Mouse (Mus musculus) midbrain, embryonic 10.5 days (tissue): ENCODE measurements around the gene Plekha5. TPM values are rescaled to one million over a fixed set of nuclear protein-coding genes. Genes with fewer than 3 reads are reported as not detected.
"Not testable (repeated sequence)": the region's sequence is repeated elsewhere in the genome, so short reads cannot be mapped to it uniquely, and the experiment has no call there.

Source experiments
- DNase-seq: peaks from one replicate; pipeline ENCODE4 v3.0.0-alpha.2; 2017; ENCODE audit warnings: low spot score
- H3K27ac ChIP-seq: fragments of 300-500 bp; sonication (generic); replicated peaks from 2 replicates; pipeline ENCODE4 v1.5.1; 2016; ENCODE audit warnings: mild to moderate bottlenecking
- H3K27me3 ChIP-seq: fragments of 300-500 bp; sonication (generic); 2 replicates; pipeline ENCODE4 v1.6.1; 2016; ENCODE audit warnings: low read depth, mild to moderate bottlenecking; ENCODE audit not compliant: poor library complexity, severe bottlenecking
- H3K36me3 ChIP-seq: fragments of 300-500 bp; sonication (generic); 2 replicates; pipeline ENCODE4 v1.6.1; 2016; ENCODE audit warnings: mild to moderate bottlenecking, moderate library complexity
- H3K4me1 ChIP-seq: fragments of 300-500 bp; sonication (generic); 2 replicates; pipeline ENCODE4 v1.6.1; 2016
- H3K4me3 ChIP-seq: fragments of 300-500 bp; sonication (generic); 2 replicates; pipeline ENCODE4 v1.5.1; 2016; ENCODE audit warnings: mild to moderate bottlenecking, moderate library complexity
- H3K9me3 ChIP-seq: fragments of 300-500 bp; sonication (generic); replicated peaks from 2 replicates; pipeline ENCODE4 v1.6.1; 2016; ENCODE audit warnings: mild to moderate bottlenecking
- WGBS: fragments of 180-500 bp; shearing (Covaris S2); methylation state at CpG from one replicate; pipeline ENCODE4 v1.1.7; 2016; 5-methylcytosine and 5-hydroxymethylcytosine counted together
- polyA plus RNA-seq: library from polyadenylated mRNA; unstranded; fragments of >200 nt; fragmentation: Nextera tagmentation; extraction: Ambion mirVana; gene quantifications from 2 replicates; pipeline ENCODE4 v1.2.1, GENCODE M21; 2016

Gene Plekha5
- polyA plus RNA-seq, 1 experiment from 2014 or later: 45.9 TPM

GRCm38 (mm10) chr6:140519488-140520159, 95.8 kb downstream of the Plekha5 start:
- no peaks in the 10 kb centered on the region for H3K9me3 ChIP-seq
- no peaks in the 10 kb centered on the region for H3K27me3 ChIP-seq
- peak overlapping the region; percentile 63 for H3K27ac ChIP-seq
- DNase-seq: peak; percentile 32
- no peak overlapping the region for H3K4me3 ChIP-seq
- peaks cover 1% of the 10 kb centered on the region; the same call in 1 of the 2 replicates for H3K36me3 ChIP-seq
- peaks cover 46% of the 10 kb centered on the region for H3K4me1 ChIP-seq
- WGBS: 37% methylated on average over 10 of the region's 10 CpGs

GRCm38 (mm10) chr6:140520961-140521360, 97.1 kb downstream of the Plekha5 start:
- no peaks in the 10 kb centered on the region for H3K27me3 ChIP-seq
- no peak overlapping the region for H3K27ac ChIP-seq
- no peaks in the 10 kb centered on the region for H3K9me3 ChIP-seq
- 54% methylated on average over 6 of the region's 6 CpGs for WGBS
- no peak overlapping the region for H3K4me3 ChIP-seq
- DNase-seq: no peak
- peaks cover 43% of the 10 kb centered on the region for H3K4me1 ChIP-seq
- H3K36me3 ChIP-seq: peaks cover 11% of the 10 kb centered on the region

DNA sequence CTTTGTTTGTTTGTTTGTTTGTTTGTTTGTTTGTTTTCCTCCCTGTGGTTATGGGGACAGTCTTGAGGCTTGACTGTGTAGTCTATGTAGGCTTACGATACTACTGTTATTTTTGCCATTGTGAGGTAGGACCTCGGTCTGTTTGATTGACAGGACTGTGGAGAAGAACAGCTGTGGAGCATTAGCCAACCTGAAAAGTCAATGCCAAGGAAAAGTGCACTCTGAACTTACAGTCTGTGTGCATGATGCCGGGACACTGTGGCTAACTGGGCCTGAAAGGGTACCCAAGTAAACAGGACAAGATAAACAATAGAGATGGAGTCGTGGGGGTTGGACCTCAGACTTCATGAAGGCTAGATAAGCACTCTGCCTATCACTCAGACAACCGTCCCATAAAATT, 98.0 kb downstream of the Plekha5 start:
- no peak overlapping the region for H3K27ac ChIP-seq
- peaks cover 18% of the 10 kb centered on the region for H3K36me3 ChIP-seq
- no peaks in the 10 kb centered on the region for H3K27me3 ChIP-seq
- no peak for DNase-seq
- 76% methylated on average over 5 of the region's 5 CpGs for WGBS
- no peaks in the 10 kb centered on the region for H3K9me3 ChIP-seq
- peaks cover 35% of the 10 kb centered on the region for H3K4me1 ChIP-seq
- H3K4me3 ChIP-seq: no peak overlapping the region

DNA sequence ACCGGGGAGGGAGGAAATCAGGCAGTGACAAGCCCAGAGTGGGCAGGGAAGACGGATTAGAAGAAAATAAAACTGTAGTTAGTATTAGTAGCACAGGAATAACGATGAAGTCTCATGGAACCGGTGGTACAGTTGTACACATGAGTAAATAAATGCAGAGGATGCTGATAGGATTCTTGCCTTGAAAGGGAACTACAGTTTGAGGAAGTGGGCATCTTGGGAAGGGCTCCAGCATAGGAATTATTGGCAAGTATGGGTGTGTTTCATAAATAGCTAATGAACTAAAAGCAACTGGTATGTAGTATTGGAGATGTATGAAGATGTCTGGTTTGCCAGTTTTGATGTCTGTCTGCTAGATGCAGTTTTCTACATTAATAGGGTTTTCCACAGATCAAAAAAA, 99.7 kb downstream of the Plekha5 start:
- no peak overlapping the region for H3K4me3 ChIP-seq
- peaks cover 34% of the 10 kb centered on the region for H3K36me3 ChIP-seq
- no peak overlapping the region for H3K27ac ChIP-seq
- no peaks in the 10 kb centered on the region for H3K9me3 ChIP-seq
- H3K4me1 ChIP-seq: peaks cover 33% of the 10 kb centered on the region
- no peaks in the 10 kb centered on the region for H3K27me3 ChIP-seq
- DNase-seq: no peak
- WGBS: 89% methylated on average over 4 of the region's 4 CpGs

DNA sequence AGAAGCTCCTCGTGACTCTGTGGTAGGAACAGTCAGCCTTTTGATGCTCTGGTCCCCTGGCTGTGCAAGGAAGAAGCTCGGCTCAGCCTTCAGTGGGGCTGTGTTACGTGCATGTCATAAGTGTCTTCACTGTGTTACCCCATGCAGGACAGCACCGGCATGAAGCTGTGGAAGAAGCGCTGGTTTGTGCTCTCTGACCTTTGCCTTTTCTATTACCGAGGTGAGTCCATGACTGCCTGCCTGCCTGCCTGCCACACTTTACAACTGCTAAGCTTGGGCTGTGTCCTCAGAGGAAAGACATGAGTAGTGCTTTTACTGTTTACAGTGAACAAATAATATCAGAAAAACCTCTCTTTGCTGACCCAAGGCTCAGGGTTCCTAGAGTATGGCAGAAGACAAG, 104.6 kb downstream of the Plekha5 start:
- H3K9me3 ChIP-seq: no peaks in the 10 kb centered on the region
- WGBS: 95% methylated on average over 6 of the region's 6 CpGs
- H3K36me3 ChIP-seq: peaks cover 77% of the 10 kb centered on the region
- no peak overlapping the region for H3K27ac ChIP-seq
- H3K4me1 ChIP-seq: no peaks in the 10 kb centered on the region
- no peaks in the 10 kb centered on the region for H3K27me3 ChIP-seq
- H3K4me3 ChIP-seq: no peak overlapping the region
- no peak for DNase-seq

- not testable (repeated sequence) for H3K27ac ChIP-seq, H3K4me1 ChIP-seq, H3K27me3 ChIP-seq, H3K4me3 ChIP-seq, DNase-seq, H3K9me3 ChIP-seq
- 85% methylated on average over 1 of the region's 1 CpGs for WGBS
- H3K36me3 ChIP-seq: peaks cover 91% of the 10 kb centered on the region
Measured at GRCm38 (mm10) chr6:140532858-140533257, 109.0 kb downstream of the Plekha5 start.

GRCm38 (mm10) chr6:140533606-140534005, 109.8 kb downstream of the Plekha5 start:
- WGBS: 95% methylated on average over 5 of the region's 5 CpGs
- Histone ChIP-seq H3K9me3 (no peaks in the 10 kb centered on the region), H3K36me3 (peaks cover 91% of the 10 kb centered on the region), H3K4me1 (no peaks in the 10 kb centered on the region), H3K27ac (no peak overlapping the region), H3K27me3 (no peaks in the 10 kb centered on the region), H3K4me3 (no peak overlapping the region)
- no peak for DNase-seq

DNA sequence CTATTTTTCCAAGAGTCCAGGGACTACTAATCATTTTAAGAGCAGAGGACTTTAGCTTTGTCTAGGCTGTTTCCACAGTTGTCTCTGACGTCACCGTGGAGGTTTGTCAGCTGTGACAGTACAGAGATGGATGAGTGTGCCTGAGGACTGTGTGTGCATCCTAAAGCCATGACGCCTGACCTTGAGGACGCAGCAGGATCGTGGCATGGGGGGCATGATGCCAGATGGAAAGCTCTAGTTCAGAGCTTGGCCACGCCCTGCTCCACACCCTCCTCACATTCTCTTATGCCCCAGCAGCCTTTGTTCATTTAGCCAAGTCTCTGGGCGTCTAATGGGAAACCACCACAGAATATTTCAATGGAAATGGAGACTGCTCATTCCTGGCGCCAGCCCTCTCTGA, 111.7 kb downstream of the Plekha5 start:
- WGBS: 95% methylated on average over 8 of the region's 8 CpGs
- H3K27me3 ChIP-seq: no peaks in the 10 kb centered on the region

DNA sequence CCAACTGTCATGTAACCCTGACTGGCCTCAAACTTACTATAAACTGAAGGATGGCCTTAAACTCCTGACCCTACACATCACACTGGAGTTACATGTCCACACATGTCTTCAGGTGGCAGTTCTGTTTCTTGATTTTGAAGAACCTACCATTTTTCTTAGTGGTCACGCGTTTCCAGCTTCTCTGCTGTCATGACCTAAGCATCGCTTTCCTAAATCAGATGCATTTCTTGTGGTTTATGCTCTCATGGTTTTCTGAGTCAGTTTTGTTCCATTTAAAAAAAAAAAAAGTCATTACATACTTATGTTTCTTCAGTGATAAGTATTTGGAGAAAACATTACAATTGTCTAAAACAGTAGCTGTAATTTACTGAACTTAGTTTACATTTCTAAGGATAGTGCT, 118.1 kb downstream of the Plekha5 start:
- H3K27me3 ChIP-seq: no peaks in the 10 kb centered on the region
- H3K4me3 ChIP-seq: no peak overlapping the region
- WGBS: 96% methylated on average over 3 of the region's 3 CpGs
- H3K4me1 ChIP-seq: peaks cover 6% of the 10 kb centered on the region; the same call in 1 of the 2 replicates
- peaks cover 85% of the 10 kb centered on the region for H3K36me3 ChIP-seq
- H3K27ac ChIP-seq: no peak overlapping the region
- DNase-seq: no peak
- H3K9me3 ChIP-seq: no peaks in the 10 kb centered on the region

More for the DNA sequence above, 111.7 kb downstream of the Plekha5 start:
- H3K9me3 ChIP-seq: no peaks in the 10 kb centered on the region
- DNase-seq: no peak
- H3K36me3 ChIP-seq: peaks cover 93% of the 10 kb centered on the region
- H3K4me3 ChIP-seq: no peak overlapping the region
- H3K27ac ChIP-seq: no peak overlapping the region
- H3K4me1 ChIP-seq: no peaks in the 10 kb centered on the region

DNA sequence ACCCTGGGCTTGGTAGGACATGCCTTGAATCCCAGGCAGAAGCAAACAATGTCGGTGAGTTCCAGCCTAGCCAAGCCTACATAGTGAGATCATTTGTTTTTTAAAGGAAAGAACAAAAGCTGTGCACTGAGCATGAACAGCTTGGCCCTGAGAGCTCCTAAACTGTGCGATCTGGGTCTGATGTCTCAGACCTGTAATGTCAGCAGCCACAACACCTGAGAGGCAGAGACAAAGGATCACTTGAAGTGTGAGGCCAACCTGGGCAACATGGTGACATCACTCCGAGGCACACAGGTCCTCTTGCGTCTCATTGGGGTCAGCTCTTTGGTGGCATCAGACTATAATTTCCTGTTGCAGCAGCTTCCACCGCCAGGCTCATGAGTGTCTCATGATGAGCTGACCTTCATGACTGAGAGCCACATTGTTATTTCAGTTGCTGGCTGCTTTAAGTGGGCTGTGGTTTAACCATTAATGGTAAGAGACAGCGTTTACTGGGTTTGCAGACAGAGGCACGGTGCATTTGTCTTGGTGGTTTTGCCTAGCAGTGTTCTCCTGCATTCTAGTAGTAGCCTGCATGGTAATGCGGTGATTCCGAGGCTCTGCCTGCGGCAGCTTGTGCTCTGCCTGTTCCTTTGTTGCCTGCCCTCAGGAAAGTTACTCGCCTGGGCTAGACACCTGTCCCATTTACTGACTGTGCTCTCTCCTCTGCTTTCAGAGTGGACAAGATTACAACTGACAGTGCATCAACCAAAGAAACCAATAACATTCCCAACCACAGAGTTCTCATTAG, 119.3 kb downstream of the Plekha5 start:
- WGBS: 90% methylated on average over 11 of the region's 11 CpGs
- no peaks in the 10 kb centered on the region for H3K9me3 ChIP-seq
- no peak overlapping the region for H3K4me3 ChIP-seq
- H3K27ac ChIP-seq: no peak overlapping the region
- no peaks in the 10 kb centered on the region for H3K27me3 ChIP-seq
- no peak for DNase-seq
- peaks cover 16% of the 10 kb centered on the region for H3K4me1 ChIP-seq
- H3K36me3 ChIP-seq: peaks cover 87% of the 10 kb centered on the region

DNA sequence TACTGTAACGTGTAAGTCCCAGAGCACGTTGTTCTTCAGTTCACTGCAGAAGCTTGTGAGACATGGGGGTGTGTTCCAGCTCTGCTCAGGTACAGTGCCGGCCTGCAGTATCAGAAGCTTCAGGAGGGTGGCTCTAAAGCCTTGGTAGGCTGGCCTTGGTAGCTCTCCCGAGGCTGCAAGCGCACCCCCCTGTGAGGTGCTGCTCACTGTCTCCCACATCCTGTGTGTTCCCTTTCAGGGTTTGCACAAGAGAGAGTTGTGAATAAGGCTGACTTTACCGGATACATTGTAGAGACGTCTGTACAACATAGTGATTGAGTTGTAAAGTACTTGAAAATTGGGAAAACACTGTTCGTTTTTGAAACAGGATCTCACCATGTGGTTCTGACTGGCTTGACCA, 122.2 kb downstream of the Plekha5 start:
- WGBS: 91% methylated on average over 8 of the region's 8 CpGs
- Histone ChIP-seq H3K9me3 (no peaks in the 10 kb centered on the region), H3K27me3 (no peaks in the 10 kb centered on the region), H3K27ac (no peak overlapping the region), H3K36me3 (peaks cover 83% of the 10 kb centered on the region), H3K4me3 (no peak overlapping the region), H3K4me1 (peaks cover 17% of the 10 kb centered on the region)
- DNase-seq: no peak

GRCm38 (mm10) chr6:140546648-140547201, 122.9 kb downstream of the Plekha5 start:
- Histone ChIP-seq H3K27me3 (no peaks in the 10 kb centered on the region), H3K9me3 (no peaks in the 10 kb centered on the region), H3K4me3 (no peak overlapping the region), H3K4me1 (peaks cover 17% of the 10 kb centered on the region), H3K27ac (no peak overlapping the region), H3K36me3 (peaks cover 89% of the 10 kb centered on the region)
- DNase-seq: no peak
- 77% methylated on average over 12 of the region's 12 CpGs for WGBS
